Mouse (Mus musculus) embryonic facial prominence, embryonic 15.5 days (tissue): ENCODE data around the gene Fstl4. TPM values are rescaled to one million over a fixed set of nuclear protein-coding genes. Genes with fewer than 3 reads are reported as not detected.

ENCODE experiments used
- ATAC-seq: fragments of 200-750 bp; cut with Nextera tagmentation; 2 replicates; pipeline ENCODE4 v1.8.0; 2017; ENCODE audit warnings: low read depth, moderate TSS enrichment; ENCODE audit not compliant: insufficient number of reproducible peaks, low FRiP score, low TSS enrichment
- H3K27ac ChIP-seq: fragments of 300-500 bp; sonication (generic); replicated peaks from 2 replicates; pipeline ENCODE4 v1.5.1; 2015; ENCODE audit warnings: mild to moderate bottlenecking, inconsistent platforms
- H3K27me3 ChIP-seq: fragments of 300-500 bp; sonication (generic); 2 replicates; pipeline ENCODE4 v1.6.1; 2015; ENCODE audit warnings: inconsistent platforms
- H3K36me3 ChIP-seq: fragments of 300-500 bp; sonication (generic); 2 replicates; pipeline ENCODE4 v1.6.1; 2015; ENCODE audit warnings: mild to moderate bottlenecking, inconsistent platforms
- H3K4me1 ChIP-seq: fragments of 300-500 bp; sonication (generic); 2 replicates; pipeline ENCODE4 v1.6.1; 2015; ENCODE audit warnings: inconsistent platforms
- H3K4me2 ChIP-seq: fragments of 300-500 bp; sonication (generic); replicated peaks from 2 replicates; pipeline ENCODE4 v1.6.1; 2015; ENCODE audit warnings: mild to moderate bottlenecking, inconsistent platforms
- H3K4me3 ChIP-seq: fragments of 300-500 bp; sonication (generic); replicated peaks from 2 replicates; pipeline ENCODE4 v1.5.1; 2015; ENCODE audit warnings: mild to moderate bottlenecking, inconsistent platforms
- H3K9ac ChIP-seq: fragments of 300-500 bp; sonication (generic); 2 replicates; pipeline ENCODE4 v1.6.1; 2015; ENCODE audit warnings: inconsistent platforms
- H3K9me3 ChIP-seq: fragments of 300-500 bp; sonication (generic); replicated peaks from 2 replicates; pipeline ENCODE4 v1.6.1; 2016; ENCODE audit warnings: inconsistent platforms
- WGBS: fragments of 180-500 bp; shearing (Covaris S2); methylation state at CpG from one replicate; pipeline ENCODE4 v1.1.7; 2015; 5-methylcytosine and 5-hydroxymethylcytosine counted together
- polyA plus RNA-seq: library from polyadenylated mRNA; unstranded; fragments of >200 nt; fragmentation: Nextera tagmentation; extraction: Ambion mirVana; gene quantifications from 2 replicates; pipeline ENCODE4 v1.2.1, GENCODE M21; 2015

Fstl4 gene
- polyA plus RNA-seq, 1 experiment from 2014 or later: 3.1 TPM

DNA sequence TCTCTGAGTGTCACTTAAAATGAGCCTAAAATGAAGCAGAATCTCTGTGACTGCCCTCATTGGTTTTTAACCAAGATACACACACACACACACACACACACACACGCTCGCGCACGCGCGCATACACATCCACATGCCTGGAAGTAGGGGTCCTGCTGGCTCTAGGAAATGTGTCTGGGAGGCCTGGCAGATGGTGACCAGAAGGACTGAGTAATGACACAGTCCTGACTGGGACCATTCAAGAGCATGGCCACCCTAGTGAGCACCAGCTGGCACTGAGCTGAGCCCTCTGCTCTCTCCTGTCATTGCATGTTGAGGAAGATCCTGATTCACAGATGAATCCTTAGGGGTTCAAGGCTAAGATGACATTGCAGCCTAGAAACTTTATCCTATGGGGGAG lies 261.3 kb downstream of the Fstl4 start:
- no peaks in the 10 kb centered on the region for H3K27me3 ChIP-seq
- H3K4me2 ChIP-seq: no peak overlapping the region
- no peaks in the 10 kb centered on the region for H3K36me3 ChIP-seq
- no peak overlapping the region for H3K9ac ChIP-seq
- no peak overlapping the region for H3K27ac ChIP-seq
- WGBS: 97% methylated on average over 6 of the region's 6 CpGs
- 0 out of 2 replicates have a peak, but pooled peaks cover 7% of the 10 kb centered on the region for H3K9me3 ChIP-seq
- no peak for ATAC-seq
- H3K4me1 ChIP-seq: no peaks in the 10 kb centered on the region
- H3K4me3 ChIP-seq: no peak overlapping the region

DNA sequence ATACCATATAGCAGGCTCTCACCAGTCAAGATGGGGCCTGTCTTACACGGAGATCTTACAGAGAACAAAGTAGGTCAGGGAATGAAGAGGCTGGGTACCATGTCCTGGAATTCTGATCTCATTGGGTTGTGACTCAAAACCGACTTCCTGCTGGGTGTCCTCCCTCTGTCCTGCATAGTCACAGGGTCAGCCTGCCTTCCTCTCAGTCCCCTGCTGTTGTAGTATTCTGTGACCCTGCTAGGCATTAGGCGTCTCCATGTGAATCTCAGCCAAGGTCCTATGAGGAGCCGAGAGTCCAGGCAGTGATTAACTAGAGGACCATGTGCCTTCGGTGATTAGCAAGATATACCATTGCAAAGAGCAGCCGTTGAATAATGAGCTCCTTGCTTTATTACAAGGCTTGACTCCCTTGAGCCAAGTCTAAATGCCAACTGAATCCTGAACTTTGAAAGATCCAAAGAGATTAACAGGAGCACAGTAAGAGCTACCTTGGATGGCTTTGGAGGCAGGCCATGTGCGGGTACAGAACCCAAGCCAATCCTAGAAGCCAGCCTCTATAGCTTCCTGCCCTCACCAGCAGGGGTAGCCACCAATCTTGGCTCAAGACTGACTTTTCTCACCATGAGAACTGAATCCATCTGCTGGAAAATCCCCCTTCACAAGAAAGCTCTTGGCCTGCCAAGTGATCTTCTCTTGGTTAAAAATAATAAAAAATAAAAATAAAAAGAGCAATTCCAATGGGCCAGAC lies 264.2 kb downstream of the Fstl4 start:
- no peak overlapping the region for H3K9ac ChIP-seq
- H3K4me2 ChIP-seq: no peak overlapping the region
- 79% methylated on average over 7 of the region's 7 CpGs for WGBS
- no peaks in the 10 kb centered on the region for H3K36me3 ChIP-seq
- H3K9me3 ChIP-seq: 0 out of 2 replicates have a peak, but pooled peaks cover 7% of the 10 kb centered on the region
- H3K4me3 ChIP-seq: no peak overlapping the region
- H3K4me1 ChIP-seq: no peaks in the 10 kb centered on the region
- ATAC-seq: no peak
- H3K27me3 ChIP-seq: no peaks in the 10 kb centered on the region
- H3K27ac ChIP-seq: no peak overlapping the region

DNA sequence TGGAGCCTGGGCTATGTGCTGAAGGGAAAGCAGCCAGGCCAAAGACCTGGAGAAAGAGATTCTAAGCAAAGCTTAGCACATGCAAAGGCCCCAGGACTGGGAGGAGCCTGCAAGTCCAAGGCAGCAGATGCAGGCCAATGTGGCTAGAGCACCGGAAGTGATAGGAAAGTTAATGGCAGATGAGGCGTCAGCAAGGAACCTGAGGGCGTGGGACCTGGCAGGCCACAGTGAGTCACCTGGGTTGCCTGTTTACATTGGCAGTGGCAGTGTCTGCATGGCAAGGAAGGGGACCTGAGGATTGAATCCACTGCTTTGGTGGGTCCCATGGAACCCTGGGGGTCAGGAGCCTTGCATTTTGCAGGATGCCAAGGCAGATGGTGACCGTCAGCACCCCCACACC lies 267.3 kb downstream of the Fstl4 start:
- no peak overlapping the region for H3K4me2 ChIP-seq
- 90% methylated on average over 4 of the region's 4 CpGs for WGBS

DNA sequence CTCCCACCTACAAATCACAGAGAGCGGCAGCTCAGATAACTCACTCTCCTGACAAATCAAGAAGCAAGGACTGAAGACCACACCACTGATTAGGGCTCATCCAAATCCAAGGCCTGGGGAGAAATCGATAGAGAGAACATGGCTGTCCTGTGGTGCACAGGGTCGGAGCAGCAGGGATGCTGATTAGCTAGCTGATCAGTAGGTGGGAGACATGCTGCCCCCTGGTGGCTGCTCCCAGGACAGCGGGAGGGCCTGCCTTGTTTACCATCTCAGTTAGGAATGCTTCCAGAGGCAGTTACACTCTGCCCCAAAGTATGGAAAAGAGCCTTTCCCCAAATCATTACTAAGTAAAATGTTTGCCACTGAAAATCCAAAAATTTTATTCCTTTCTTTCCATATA lies 267.9 kb downstream of the Fstl4 start:
- Histone ChIP-seq H3K9me3 (no peaks in the 10 kb centered on the region), H3K27ac (no peak overlapping the region), H3K4me1 (no peaks in the 10 kb centered on the region), H3K27me3 (no peaks in the 10 kb centered on the region), H3K36me3 (no peaks in the 10 kb centered on the region), H3K4me2 (no peak overlapping the region), H3K4me3 (no peak overlapping the region), H3K9ac (no peak overlapping the region)
- ATAC-seq: no peak
- 27% methylated on average over 4 of the region's 4 CpGs for WGBS

More for the DNA sequence above, 267.3 kb downstream of the Fstl4 start:
- H3K27ac ChIP-seq: no peak overlapping the region
- no peaks in the 10 kb centered on the region for H3K9me3 ChIP-seq
- no peak for ATAC-seq
- H3K9ac ChIP-seq: no peak overlapping the region
- H3K27me3 ChIP-seq: no peaks in the 10 kb centered on the region
- no peaks in the 10 kb centered on the region for H3K4me1 ChIP-seq
- no peaks in the 10 kb centered on the region for H3K36me3 ChIP-seq
- no peak overlapping the region for H3K4me3 ChIP-seq

DNA sequence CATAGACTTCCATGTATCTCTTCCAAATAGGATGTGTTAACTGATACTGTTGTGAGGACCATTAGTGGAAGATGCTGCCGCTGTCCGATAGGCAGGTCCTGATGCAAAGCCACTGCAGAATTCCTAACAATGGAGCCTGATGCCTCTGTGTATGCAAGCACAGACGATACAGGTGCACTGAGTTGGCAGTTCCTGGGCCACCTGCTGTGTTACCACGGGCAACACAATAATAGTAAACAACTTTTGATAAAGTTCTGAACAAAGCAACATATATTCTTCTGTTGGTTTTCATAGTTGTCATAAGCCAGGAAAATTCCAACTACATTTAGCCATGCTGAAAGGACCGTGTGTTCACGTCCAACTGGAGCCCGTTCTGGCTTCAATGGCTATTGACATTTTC lies 271.0 kb downstream of the Fstl4 start:
- no peaks in the 10 kb centered on the region for H3K4me1 ChIP-seq
- H3K4me2 ChIP-seq: no peak overlapping the region
- H3K27ac ChIP-seq: no peak overlapping the region
- WGBS: 79% methylated on average over 7 of the region's 7 CpGs
- no peaks in the 10 kb centered on the region for H3K9me3 ChIP-seq
- H3K4me3 ChIP-seq: no peak overlapping the region
- ATAC-seq: no peak
- no peaks in the 10 kb centered on the region for H3K27me3 ChIP-seq
- no peaks in the 10 kb centered on the region for H3K36me3 ChIP-seq
- no peak overlapping the region for H3K9ac ChIP-seq

DNA sequence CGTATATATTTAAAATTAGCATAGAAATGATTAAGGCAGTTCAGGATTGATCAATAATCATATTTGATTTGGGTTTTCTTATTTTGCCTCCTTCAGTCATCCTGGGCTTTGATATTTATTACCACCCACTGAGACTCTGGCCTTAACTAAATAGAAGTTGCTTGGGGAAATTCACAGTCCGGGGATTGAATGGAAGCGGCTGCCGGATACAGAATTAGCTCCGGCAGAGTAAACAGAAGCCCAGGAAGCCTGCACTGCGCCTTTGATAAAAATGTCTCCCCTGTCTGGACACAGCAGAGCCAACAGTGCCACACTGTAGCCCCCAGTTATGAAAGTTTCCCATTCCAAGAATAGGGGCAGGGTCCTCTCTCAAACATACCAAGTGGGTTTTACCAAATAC lies 282.4 kb downstream of the Fstl4 start:
- H3K4me3 ChIP-seq: no peak overlapping the region
- 50% methylated on average over 6 of the region's 6 CpGs for WGBS
- H3K4me2 ChIP-seq: no peak overlapping the region
- H3K36me3 ChIP-seq: no peaks in the 10 kb centered on the region
- H3K9me3 ChIP-seq: no peaks in the 10 kb centered on the region
- H3K9ac ChIP-seq: no peak overlapping the region
- ATAC-seq: no peak
- H3K27me3 ChIP-seq: no peaks in the 10 kb centered on the region
- H3K4me1 ChIP-seq: no peaks in the 10 kb centered on the region
- no peak overlapping the region for H3K27ac ChIP-seq

DNA sequence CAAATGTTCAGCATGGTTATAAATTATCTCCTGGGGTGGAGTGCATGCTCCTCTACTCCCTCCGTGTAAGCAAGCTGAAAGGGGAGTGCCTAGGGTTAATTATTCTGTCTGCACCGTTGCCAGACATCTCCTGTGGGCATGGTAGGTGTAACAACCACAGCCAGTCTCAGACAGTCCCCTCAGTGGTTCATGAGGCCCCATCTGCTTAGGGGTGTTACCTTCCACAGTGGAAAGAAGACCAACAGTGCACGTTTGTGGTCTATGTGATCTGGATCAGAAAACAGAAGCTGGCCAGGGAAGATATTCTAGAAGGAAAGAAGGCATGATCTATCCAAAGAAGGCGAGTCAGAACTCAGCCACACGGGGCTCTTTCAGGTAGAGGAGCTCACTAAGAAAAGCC lies 289.7 kb downstream of the Fstl4 start:
- H3K4me2 ChIP-seq: no peak overlapping the region
- 45% methylated on average over 5 of the region's 5 CpGs for WGBS
- no peak overlapping the region for H3K9ac ChIP-seq
- no peak for ATAC-seq
- no peaks in the 10 kb centered on the region for H3K9me3 ChIP-seq
- no peaks in the 10 kb centered on the region for H3K27me3 ChIP-seq
- H3K27ac ChIP-seq: no peak overlapping the region
- no peaks in the 10 kb centered on the region for H3K36me3 ChIP-seq
- peaks cover 6% of the 10 kb centered on the region; the same call in 1 of the 2 replicates for H3K4me1 ChIP-seq
- no peak overlapping the region for H3K4me3 ChIP-seq

DNA sequence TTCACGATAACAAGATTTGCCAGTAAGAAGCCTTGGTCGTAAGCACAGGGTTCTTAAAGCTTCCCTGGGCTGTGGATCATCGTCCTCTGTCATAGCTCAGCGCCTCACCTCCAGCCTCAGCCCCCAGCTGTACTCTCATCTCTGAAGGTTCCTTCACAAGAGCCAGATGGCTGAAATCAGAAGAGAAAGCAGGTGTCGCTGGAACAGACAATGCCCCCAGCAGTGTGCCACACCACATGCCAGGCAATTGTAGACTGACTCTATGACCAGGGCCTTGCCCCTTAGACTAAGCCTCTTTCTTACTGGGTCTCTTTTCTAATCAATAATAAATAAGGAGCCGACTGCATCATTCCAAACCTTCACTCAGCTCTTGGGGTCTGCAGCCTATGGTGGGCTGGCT lies 291.5 kb downstream of the Fstl4 start:
- Histone ChIP-seq H3K27ac (no peak overlapping the region), H3K27me3 (no peaks in the 10 kb centered on the region), H3K4me2 (no peak overlapping the region), H3K4me3 (no peak overlapping the region), H3K9ac (no peak overlapping the region), H3K4me1 (peaks cover 14% of the 10 kb centered on the region), H3K36me3 (no peaks in the 10 kb centered on the region), H3K9me3 (no peaks in the 10 kb centered on the region)
- ATAC-seq: no peak
- WGBS: 83% methylated on average over 6 of the region's 6 CpGs

DNA sequence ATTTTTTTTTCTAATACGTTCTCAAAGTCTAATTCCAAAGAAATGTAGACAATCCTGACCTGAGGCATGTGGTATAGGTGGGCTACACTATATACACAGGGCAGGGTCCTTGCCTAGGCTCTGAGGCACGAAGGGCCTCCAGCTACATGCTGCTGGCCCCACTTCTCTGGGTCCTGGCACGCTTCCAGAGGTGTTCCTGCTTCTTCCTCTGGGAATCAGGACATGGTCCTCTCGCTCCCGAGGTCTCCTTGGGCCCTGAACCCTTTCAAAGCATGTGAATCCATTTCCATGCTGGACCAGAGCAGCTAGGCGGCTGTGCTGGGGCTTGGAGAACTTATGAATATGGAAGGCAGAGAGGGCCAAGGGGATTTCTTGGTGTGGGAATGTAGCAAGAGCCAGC lies 292.3 kb downstream of the Fstl4 start:
- Histone ChIP-seq H3K4me1 (peaks cover 17% of the 10 kb centered on the region), H3K9me3 (no peaks in the 10 kb centered on the region), H3K27me3 (no peaks in the 10 kb centered on the region), H3K27ac (no peak overlapping the region), H3K9ac (no peak overlapping the region), H3K4me3 (no peak overlapping the region), H3K4me2 (no peak overlapping the region), H3K36me3 (no peaks in the 10 kb centered on the region)
- ATAC-seq: no peak
- WGBS: 71% methylated on average over 6 of the region's 6 CpGs

DNA sequence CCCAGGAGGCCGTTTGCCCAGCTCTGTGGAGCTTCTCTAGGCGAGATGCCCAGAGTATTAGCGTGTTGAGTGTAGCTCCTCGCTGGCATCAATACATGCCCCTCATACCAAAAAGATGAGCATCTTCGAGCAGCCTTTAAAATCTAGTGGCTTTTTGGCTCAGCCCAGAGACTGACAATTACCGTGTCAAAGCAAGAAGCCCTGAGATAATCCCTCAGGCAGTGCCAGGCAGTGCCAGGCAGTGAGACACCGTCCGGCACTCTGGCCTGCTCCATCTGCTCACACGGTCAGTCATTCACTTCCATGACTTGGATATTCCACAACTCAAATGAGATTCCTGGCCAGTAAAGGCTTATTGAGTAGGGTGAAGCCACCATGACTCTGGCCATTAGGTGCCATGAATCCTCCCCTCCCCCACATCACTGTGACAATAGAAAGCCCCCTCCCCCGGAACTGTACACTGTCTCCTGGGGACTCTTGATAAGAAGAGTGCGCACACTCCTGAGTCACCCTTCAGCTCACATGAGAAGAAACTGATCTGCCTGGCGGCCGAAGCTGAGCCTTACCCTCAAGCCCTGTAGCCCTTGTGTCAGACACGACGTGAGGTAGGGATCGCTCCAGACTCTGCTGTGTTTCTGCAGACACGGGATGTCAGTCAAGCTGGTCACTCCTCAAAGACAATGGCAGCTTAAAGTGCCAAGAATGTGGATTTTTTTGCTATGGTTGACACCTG lies 293.6 kb downstream of the Fstl4 start:
- Histone ChIP-seq H3K9me3 (no peaks in the 10 kb centered on the region), H3K4me2 (no peak overlapping the region), H3K36me3 (no peaks in the 10 kb centered on the region), H3K27me3 (no peaks in the 10 kb centered on the region), H3K4me1 (peaks cover 17% of the 10 kb centered on the region), H3K4me3 (no peak overlapping the region), H3K9ac (no peak overlapping the region), H3K27ac (no peak overlapping the region)
- WGBS: 61% methylated on average over 17 of the region's 17 CpGs
- ATAC-seq: no peak

DNA sequence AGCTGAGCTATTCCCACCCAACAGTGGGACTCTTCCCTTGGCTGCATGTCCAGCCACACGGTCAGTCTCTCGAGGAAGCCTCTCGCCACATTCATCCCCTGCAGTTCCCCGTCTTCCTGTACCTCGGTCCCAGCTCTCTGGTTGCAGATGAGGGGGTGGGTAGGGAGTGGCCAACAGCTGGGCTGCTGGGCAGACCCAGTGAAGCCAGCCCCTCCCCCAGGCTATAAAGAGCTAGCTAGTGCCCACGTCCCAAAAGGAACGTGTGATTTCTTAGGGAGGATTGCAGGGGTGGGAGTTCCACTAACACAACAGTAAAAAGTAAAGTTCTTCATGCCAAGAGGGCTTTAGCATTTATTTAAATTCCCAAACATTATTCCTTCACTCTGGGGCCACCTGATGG lies 294.1 kb downstream of the Fstl4 start:
- no peak overlapping the region for H3K4me2 ChIP-seq
- no peaks in the 10 kb centered on the region; the same call in 1 of the 2 replicates for H3K27me3 ChIP-seq
- H3K9ac ChIP-seq: no peak overlapping the region

More for the DNA sequence above, 294.1 kb downstream of the Fstl4 start:
- WGBS: 27% methylated on average over 7 of the region's 7 CpGs
- H3K36me3 ChIP-seq: no peaks in the 10 kb centered on the region
- H3K4me1 ChIP-seq: peaks cover 17% of the 10 kb centered on the region
- H3K27ac ChIP-seq: no peak overlapping the region
- no peak overlapping the region for H3K4me3 ChIP-seq
- no peaks in the 10 kb centered on the region for H3K9me3 ChIP-seq
- no peak for ATAC-seq
